Mouse (Mus musculus) lung, postnatal 0 days (tissue): ENCODE measurements around the gene Gtf2h1. TPM values are rescaled to one million over a fixed set of nuclear protein-coding genes. Genes with fewer than 3 reads are reported as not detected.
A peak's percentile ranks its signal among the peaks of the same experiment; 100 is the strongest.

Experiments
- ATAC-seq: fragments of 200-750 bp; cut with Nextera tagmentation; 2 replicates; pipeline ENCODE4 v1.8.0; 2017; ENCODE audit warnings: moderate library complexity
- DNase-seq: peaks from one replicate; pipeline ENCODE4 v3.0.0-alpha.2; 2016; ENCODE audit warnings: low spot score
- H3K27ac ChIP-seq: fragments of 300-500 bp; sonication (generic); 2 replicates; pipeline ENCODE4 v1.5.1; 2014; ENCODE audit warnings: antibody characterized with exemption, mild to moderate bottlenecking, low read length, mixed read lengths
- H3K27me3 ChIP-seq: fragments of 300-500 bp; sonication (generic); replicated peaks from 2 replicates; pipeline ENCODE4 v1.6.1; 2014; ENCODE audit warnings: low read length, mixed read lengths; ENCODE audit not compliant: insufficient read depth
- H3K36me3 ChIP-seq: fragments of 300-500 bp; sonication (generic); 2 replicates; pipeline ENCODE4 v1.6.1; 2014; ENCODE audit warnings: low read length, mixed read lengths; ENCODE audit not compliant: insufficient read depth
- H3K4me1 ChIP-seq: fragments of 300-500 bp; sonication (generic); 2 replicates; pipeline ENCODE4 v1.6.1; 2014; ENCODE audit warnings: antibody characterized with exemption, low read depth, low read length, mixed read lengths; ENCODE audit not compliant: insufficient read depth
- H3K4me2 ChIP-seq: fragments of 300-500 bp; sonication (generic); replicated peaks from 2 replicates; pipeline ENCODE4 v1.6.1; 2014; ENCODE audit warnings: low read depth, mild to moderate bottlenecking, low read length, moderate library complexity, mixed read lengths
- H3K4me3 ChIP-seq: fragments of 300-500 bp; sonication (generic); 2 replicates; pipeline ENCODE4 v1.5.1; 2014; ENCODE audit warnings: low read depth, low read length
- H3K9ac ChIP-seq: fragments of 300-500 bp; sonication (generic); replicated peaks from 2 replicates; pipeline ENCODE4 v1.6.1; 2014; ENCODE audit warnings: low read depth, mild to moderate bottlenecking
- H3K9me3 ChIP-seq: fragments of 300-500 bp; sonication (generic); 2 replicates; pipeline ENCODE4 v1.6.1; 2016; ENCODE audit warnings: low read length, mixed read lengths
- CTCF ChIP-seq: IDR thresholded peaks from 2 replicates; pipeline ENCODE4 v1.5.1; 2016; ENCODE audit warnings: antibody characterized with exemption, mild to moderate bottlenecking
- EP300 ChIP-seq: IDR thresholded peaks from 2 replicates; pipeline ENCODE4 v1.6.1; 2016; ENCODE audit warnings: antibody characterized with exemption, mild to moderate bottlenecking, control low read depth
- WGBS: fragments of 180-500 bp; shearing (Covaris S2); extraction: QIAGEN DNeasy Blood & Tissue Kit; methylation state at CpG from one replicate; pipeline ENCODE4 v1.1.7; 2014; 5-methylcytosine and 5-hydroxymethylcytosine counted together
- polyA plus RNA-seq: library from polyadenylated mRNA; unstranded; fragments of >200 nt; fragmentation: Nextera tagmentation; extraction: Ambion mirVana; gene quantifications from 2 replicates; pipeline ENCODE4 v1.2.1, GENCODE M21; 2015

The Gtf2h1 gene
- polyA plus RNA-seq, 1 experiment from 2014 or later = 29.1 TPM

GRCm38 (mm10) chr7:46845211-46845977 lies 49.5 kb downstream of the Gtf2h1 start:
- WGBS = under 1% methylated on average over 51 of the region's 51 CpGs
- Histone ChIP-seq H3K4me3 (peak overlapping the region; percentile 85), H3K4me1 (peaks cover 23% of the 10 kb centered on the region; the same call in 1 of the 2 replicates), H3K36me3 (peaks cover 10% of the 10 kb centered on the region), H3K27ac (peak overlapping the region; percentile 96), H3K27me3 (no peaks in the 10 kb centered on the region), H3K9ac (peak overlapping the region; percentile 87), H3K4me2 (peak overlapping the region; percentile 98), H3K9me3 (no peaks in the 10 kb centered on the region)
- ATAC-seq = peak; percentile 96
- peak; percentile 96 for DNase-seq
- TF ChIP-seq CTCF = peak; percentile 14; the same call in 1 of the 2 replicates
- TF ChIP-seq EP300 = no peak

- Histone ChIP-seq H3K27me3 (no peaks in the 10 kb centered on the region), H3K9ac (peak overlapping the region; percentile 87), H3K36me3 (peaks cover 13% of the 10 kb centered on the region), H3K9me3 (no peaks in the 10 kb centered on the region), H3K4me2 (peak overlapping the region; percentile 98), H3K27ac (peak overlapping the region; percentile 96), H3K4me1 (peaks cover 18% of the 10 kb centered on the region; the same call in 1 of the 2 replicates), H3K4me3 (peak overlapping the region; percentile 85)
- TF ChIP-seq EP300 (no peak), CTCF (no peak)
- DNase-seq (peak; percentile 45), ATAC-seq (peak; percentile 29)
- WGBS = 1% methylated on average over 36 of the region's 36 CpGs
Measured at GRCm38 (mm10) chr7:46845978-46846485, 50.1 kb downstream of the Gtf2h1 start.

- 1% methylated on average over 28 of the region's 28 CpGs for whole genome bisulfite sequencing
- Histone ChIP-seq H3K9me3 (no peaks in the 10 kb centered on the region), H3K9ac (peak overlapping the region; percentile 87), H3K4me1 (peaks cover 13% of the 10 kb centered on the region; the same call in 1 of the 2 replicates), H3K4me3 (peak overlapping the region; percentile 85), H3K27me3 (no peaks in the 10 kb centered on the region), H3K36me3 (peaks cover 16% of the 10 kb centered on the region), H3K27ac (peak overlapping the region; percentile 96), H3K4me2 (peak overlapping the region; percentile 98)
- no peak for TF ChIP-seq EP300
- peak; percentile 58 for TF ChIP-seq CTCF
- DNase-seq (peak; percentile 82), ATAC-seq (peak; percentile 26)
Measured at GRCm38 (mm10) chr7:46846486-46847244, 50.8 kb downstream of the Gtf2h1 start.

- Histone ChIP-seq H3K9me3 (no peaks in the 10 kb centered on the region), H3K36me3 (peaks cover 21% of the 10 kb centered on the region), H3K27ac (no peak overlapping the region), H3K4me1 (peaks cover 9% of the 10 kb centered on the region; the same call in 1 of the 2 replicates), H3K9ac (no peak overlapping the region), H3K27me3 (no peaks in the 10 kb centered on the region), H3K4me3 (no peak overlapping the region), H3K4me2 (no peak overlapping the region)
- ATAC-seq (no peak), DNase-seq (no peak)
- TF ChIP-seq CTCF = no peak
- no peak for TF ChIP-seq EP300
- 81% methylated on average over 5 of the region's 5 CpGs for WGBS
Measured at GRCm38 (mm10) chr7:46849287-46849686, 53.4 kb downstream of the Gtf2h1 start.

GRCm38 (mm10) chr7:46851026-46851425 lies 55.1 kb downstream of the Gtf2h1 start:
- 73% methylated on average over 7 of the region's 7 CpGs for whole genome bisulfite sequencing
- Histone ChIP-seq H3K4me1 (peaks cover 4% of the 10 kb centered on the region; the same call in 1 of the 2 replicates), H3K4me3 (no peak overlapping the region), H3K27ac (no peak overlapping the region), H3K9ac (no peak overlapping the region), H3K36me3 (peaks cover 24% of the 10 kb centered on the region), H3K9me3 (no peaks in the 10 kb centered on the region), H3K4me2 (no peak overlapping the region), H3K27me3 (no peaks in the 10 kb centered on the region)
- TF ChIP-seq CTCF (peak; percentile 18; the same call in 1 of the 2 replicates), EP300 (no peak)
- DNase-seq (no peak), ATAC-seq (no peak)

GRCm38 (mm10) chr7:46852666-46853065 lies 56.8 kb downstream of the Gtf2h1 start:
- Histone ChIP-seq H3K36me3 (peaks cover 24% of the 10 kb centered on the region), H3K9me3 (no peaks in the 10 kb centered on the region), H3K27ac (no peak overlapping the region), H3K27me3 (no peaks in the 10 kb centered on the region), H3K4me3 (no peak overlapping the region), H3K9ac (no peak overlapping the region), H3K4me1 (no peaks in the 10 kb centered on the region), H3K4me2 (no peak overlapping the region)
- WGBS = 84% methylated on average over 1 of the region's 1 CpGs
- DNase-seq (no peak), ATAC-seq (no peak)
- TF ChIP-seq CTCF (no peak), EP300 (no peak)
